Mouse (Mus musculus): ENCODE measurements at regions not wholly inside any gene's neighbourhood (a gene's known extent, or its start where the extent isn't known, plus 50 kb on each side); places are given as distances from the start of the nearest gene placed in this dataset.

DNA sequence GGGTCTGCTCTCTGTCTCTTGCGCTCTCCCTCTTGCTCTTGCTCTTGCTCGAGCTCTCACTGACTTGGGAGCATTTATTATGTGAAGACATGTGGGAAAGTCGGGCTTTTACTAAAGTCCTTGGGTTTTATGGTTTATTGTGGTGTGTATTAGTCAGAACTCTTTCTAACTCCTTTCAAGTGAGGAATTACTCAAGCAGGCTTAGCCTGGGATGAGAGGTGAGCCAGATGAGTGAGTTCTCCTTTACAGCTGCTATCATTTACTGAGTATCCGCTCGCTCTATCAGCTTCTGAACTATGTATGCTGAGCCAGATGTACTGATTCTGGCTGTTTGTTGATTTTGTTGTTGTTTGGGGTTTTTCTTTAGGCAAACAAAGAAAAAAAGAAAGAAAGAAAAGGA lies 190.4 kb upstream of the Zfp637 start:
- intact Hi-C loops (cut with DNase I; ENCODE audit: low total_unique reads): no loop called here
- DNase-seq: no peak

DNA sequence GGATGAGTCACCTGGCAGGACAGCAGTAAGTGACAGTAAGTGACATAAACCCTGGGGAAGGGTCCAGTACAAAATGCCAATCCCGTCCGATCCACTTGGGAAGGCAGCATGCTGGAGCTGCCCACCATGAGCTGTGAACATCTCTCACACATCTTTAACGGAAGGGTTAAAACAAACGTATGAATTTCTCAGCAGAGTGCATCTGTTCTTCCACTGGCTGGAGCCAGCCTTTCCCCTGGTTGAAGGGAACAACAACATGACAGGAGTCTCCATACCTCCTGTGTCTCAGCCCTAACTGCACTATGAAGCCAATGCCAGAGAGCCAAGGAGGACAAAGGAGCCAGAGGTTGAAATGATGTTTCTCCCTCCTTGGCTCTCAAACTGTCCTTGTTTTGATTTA lies 189.4 kb upstream of the Zfp637 start:
- intact Hi-C loops (cut with DNase I; ENCODE audit: low total_unique reads): no loop called here
- no peak for DNase-seq

DNA sequence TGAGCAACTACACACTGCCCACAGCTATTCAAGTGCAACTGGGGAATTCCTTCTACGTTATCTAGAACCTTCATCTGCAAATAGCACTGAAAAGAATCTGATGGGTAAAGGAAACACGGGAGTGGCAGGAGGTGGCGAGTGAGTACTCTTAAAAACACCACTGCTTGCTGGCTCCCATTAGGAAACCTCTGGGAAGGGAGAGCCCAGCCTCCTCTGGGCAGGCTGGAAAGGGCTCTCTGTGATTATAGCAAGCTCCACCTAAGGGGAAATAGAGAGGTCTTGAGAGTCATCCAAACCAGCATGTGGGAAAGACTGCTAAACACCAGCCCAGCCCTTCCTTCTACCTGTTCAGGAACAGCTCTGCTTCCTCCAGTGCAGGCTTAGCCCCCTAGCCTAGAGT lies 189.0 kb upstream of the Zfp637 start:
- intact Hi-C loops (cut with DNase I; ENCODE audit: low total_unique reads): no loop called here
- no peak for DNase-seq

DNA sequence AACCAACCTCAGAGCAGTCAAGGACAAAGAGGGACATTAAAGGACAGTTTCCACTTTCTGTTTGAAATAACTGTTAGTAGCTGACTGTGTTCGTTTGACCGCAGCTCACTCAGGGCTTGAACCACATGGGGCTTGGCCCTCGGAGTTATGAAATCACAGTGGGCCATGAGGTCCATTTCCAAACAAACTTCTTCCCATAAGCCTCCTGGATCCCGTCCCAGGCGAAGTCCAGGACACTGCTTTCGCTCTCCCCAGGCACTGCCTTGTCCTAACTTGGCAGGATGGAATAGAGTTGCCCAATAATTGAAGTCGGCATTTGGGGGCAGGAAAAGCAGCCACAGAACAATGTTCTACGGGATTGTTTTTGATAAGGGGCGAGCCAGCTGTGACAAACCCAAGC lies 188.1 kb upstream of the Zfp637 start:
- DNase-seq: peak; percentile 60
- intact Hi-C loops (cut with DNase I; ENCODE audit: low total_unique reads): no loop called here

DNA sequence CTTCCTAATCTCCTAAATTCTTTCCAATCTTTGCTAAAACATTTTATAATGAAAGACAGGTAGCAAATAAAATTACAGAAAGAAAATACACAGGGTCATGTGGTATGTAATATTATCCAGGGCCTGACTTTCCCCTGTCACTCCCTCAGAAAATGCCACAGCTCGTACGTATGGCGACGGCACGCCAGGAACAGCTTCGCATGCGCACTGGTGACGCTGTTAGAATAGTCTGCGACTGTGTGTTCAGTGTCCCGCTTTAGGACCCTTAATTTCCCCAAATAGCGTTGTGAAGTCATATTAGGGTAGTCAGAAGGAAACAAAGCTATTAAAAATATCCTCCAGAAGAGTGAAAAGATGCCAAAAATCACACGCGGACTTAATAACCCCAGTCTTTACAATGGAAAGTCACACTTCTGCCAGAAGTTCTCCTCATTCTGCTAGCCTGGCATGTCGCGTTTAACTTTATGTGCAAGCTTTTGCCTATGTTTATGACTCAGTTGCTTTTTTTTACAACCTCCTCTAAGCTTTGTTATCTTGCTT lies 187.0 kb upstream of the Zfp637 start:
- intact Hi-C loops (cut with DNase I; ENCODE audit: low total_unique reads): no loop called here
- no peak for DNase-seq

DNA sequence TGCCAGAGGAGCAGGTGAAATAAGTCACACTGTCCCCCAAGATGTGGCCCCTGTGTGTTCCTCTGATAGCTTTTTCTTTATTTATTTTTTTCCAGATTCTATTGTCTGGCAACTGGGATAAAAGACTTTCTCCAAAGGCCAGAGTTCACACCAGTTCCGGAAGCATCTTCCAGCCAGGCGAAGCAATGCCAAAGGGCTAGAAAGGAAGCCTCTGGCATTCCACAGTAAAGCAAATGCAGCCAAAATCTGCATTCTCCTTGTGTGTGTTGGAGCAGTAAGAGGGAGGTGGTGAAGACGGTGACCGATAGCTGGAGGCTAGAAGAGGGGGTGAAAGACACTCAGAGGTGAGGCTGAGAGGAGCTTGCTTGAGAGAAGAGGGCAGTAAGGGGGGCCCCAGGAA lies 185.0 kb upstream of the Zfp637 start:
- intact Hi-C loops (cut with DNase I; ENCODE audit: low total_unique reads): no loop called here
- DNase-seq: no peak

DNA sequence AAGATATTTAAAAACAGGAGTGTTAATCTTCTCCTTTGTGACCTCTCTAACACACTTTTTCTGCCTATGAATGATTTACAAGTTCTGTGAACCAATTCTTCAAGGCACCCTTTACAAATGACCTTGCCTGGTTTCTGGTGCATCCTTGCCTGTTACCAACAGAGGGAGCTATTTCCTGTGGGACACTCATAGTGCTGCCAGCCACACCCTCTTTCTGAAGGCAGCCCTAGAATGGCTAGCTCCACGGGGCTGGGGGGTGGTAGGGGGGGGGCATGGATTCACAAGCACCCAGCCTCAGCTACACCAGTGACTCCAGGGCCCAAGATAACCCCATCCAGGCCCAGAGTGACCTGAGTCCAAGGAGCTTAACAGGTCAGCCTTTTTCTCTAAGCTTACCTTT lies 180.4 kb upstream of the Zfp637 start:
- intact Hi-C loops (cut with DNase I; ENCODE audit: low total_unique reads): no loop called here
- no peak for DNase-seq

DNA sequence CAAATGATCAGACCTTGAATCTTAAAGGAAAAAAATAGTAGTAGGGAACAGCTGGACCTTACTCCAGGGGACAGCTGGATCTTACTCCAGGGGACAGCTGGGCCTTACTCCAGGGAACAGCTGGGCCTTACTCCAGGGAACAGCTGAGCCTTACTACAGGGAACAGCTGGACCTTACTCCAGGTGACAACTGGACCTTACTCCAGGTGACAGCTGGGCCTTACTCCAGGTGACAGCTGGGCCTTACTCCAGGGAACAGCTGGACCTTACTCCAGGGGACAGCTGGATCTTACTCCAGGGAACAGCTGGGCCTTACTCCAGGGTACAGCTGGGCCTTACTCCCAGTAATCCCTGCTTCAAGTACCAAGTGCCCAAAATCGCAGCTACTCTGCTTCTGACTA lies 178.3 kb upstream of the Zfp637 start:
- DNase-seq: no peak
- intact Hi-C loops (cut with DNase I; ENCODE audit: low total_unique reads): no loop called here

DNA sequence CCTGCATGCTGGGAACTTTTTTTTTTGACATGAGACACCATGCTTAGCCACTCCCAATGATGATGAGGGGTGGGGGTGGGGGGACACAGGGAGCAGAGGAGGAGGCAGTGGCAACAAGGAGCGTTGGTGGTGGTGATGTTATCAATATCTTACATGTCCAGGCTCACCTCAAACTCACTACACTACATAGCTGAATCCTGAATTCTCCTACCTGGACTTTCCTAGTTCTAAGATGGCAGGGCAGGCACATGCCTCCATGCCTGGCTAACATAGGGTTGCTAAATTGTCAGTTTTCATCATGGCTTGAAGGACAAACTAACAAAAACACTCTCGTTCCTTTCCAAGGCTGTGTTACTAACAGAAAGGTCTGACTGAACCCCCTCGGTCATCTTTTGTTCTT lies 170.6 kb upstream of the Zfp637 start:
- intact Hi-C loops (cut with DNase I; ENCODE audit: low total_unique reads): loop anchor here (10.0 kb wide), 1 partner anchor 154 kb away; no protein-coding TSS in a partner anchor

DNA sequence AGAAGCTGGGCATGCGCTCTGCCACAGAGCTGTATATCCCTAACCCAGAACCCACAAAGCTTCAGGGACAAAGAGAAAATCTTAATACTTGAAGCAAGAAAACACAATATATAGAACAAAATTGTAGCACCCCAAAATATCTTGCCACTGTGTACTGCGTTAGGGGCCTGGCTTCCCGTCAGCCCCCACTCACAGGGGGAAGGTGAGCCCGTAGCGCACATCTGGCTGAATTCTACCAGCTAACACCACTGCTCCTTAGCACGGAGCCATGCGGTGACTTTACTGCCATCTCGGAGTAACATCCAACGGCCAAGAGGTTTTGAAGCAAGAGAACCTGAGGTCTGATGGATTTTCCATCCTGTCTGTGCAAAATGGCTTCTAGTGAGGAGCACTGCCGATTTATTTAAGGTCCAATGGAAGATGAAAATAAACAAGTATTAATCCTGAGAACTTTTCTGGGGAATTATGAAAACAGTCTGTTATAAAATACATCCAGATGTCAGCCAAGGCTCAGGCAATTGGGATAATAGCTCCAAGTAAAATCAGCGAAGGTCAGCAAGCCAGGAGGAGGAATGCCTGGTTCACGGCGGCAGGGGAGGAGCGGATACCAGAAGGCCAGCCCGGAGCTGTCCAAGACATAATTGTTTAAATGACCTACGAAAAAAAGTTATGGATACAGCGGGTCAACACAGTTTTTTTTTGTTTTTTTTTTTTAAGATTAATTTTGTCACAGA lies 170.0 kb upstream of the Zfp637 start:
- no peak for DNase-seq
- intact Hi-C loops (cut with DNase I; ENCODE audit: low total_unique reads): loop anchor here (10.0 kb wide), 1 partner anchor 154 kb away; no protein-coding TSS in a partner anchor

More for the DNA sequence above, 170.6 kb upstream of the Zfp637 start:
- DNase-seq: no peak

DNA sequence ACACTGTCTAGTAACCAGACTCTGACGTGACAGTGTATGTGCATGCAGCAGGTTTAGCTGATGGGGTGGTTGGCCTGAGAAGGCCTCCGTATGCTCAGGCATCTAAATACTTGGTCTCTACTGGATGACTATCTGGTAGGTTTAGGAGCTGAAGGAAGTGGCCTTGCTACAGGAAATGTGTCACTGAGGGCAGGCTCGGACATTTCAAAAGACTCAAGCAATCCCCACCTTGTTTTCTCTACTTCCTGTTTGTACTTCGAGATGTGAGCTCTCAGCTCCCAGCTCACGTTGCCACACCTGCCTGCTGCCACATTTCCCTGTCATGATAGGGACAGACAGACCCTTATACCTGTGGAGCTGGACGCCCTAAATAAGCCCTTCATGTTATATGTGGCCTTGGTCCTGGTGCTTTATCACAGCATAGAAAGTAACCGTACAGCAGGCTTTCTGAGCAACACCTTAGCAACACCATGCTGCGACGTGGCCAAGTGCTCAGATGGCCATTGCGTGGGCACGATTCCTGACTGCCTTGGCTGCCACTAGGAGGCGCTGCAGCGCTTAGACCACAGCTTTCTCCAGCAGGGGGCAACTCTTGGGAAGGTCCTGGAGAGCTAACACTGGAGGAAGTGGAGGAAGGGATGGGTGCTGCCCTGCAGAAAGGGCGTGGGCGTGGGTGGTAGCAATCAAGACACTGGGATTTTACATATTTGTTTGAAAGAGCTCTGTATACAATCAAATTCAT lies 165.8 kb upstream of the Zfp637 start:
- intact Hi-C loops (cut with DNase I; ENCODE audit: low total_unique reads): loop anchor here (10.0 kb wide), 1 partner anchor 150 kb away; no protein-coding TSS in a partner anchor
- DNase-seq: peak; percentile 25

DNA sequence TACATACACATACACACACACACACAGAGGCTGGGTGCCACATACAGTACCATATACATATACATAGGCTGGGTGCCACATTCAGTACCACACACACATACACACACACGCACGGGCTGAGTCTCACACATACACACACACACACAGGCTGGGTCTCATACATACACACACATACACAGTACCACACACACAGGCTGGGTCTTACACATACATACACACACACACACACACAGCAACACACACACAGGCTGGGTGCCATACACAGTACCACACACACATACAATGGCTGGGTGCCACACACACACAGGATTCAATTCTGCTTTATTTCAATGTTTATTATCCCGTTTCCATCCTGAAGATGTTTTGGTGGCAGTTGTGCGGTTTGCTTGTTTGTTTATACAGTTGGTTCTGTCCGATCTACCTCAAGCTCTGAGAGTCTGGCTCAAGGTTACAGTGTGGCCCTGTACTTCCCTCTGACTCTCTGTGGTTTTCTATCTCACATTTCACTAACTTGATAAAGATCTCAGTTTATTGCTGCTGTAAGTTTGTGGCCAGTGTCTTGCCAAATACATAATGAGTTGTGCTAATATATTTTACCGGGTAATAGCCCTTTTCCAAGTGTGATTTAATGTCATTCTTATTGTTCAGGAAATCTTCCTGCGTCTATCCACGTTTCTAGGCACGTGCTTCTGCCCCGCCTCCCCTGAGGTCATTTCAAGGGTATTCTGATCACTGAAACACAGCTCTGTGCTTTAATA lies 164.7 kb upstream of the Zfp637 start:
- intact Hi-C loops (cut with DNase I; ENCODE audit: low total_unique reads): loop anchor here (10.0 kb wide), 1 partner anchor 149 kb away; no protein-coding TSS in a partner anchor

DNA sequence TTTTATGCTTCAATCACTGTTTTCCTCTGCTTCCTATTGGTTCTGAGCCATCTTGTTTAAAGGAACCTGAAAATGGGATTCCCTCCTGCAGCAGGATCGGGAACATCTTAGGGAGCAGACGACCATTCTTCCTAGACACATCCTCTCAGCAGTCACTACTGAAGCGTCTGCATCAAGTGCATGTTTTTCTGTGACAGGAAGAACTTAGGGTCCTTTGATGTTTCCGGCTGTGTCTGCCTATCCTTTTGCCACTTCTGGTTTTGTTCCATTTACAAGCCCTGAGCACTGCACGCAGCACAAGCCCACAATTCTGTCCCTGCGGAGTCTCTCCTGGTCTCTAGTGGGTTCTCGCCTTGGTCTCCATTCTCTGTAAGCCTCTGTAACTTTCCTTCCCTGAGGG lies 163.9 kb upstream of the Zfp637 start:
- DNase-seq: no peak
- intact Hi-C loops (cut with DNase I; ENCODE audit: low total_unique reads): loop anchor here (10.0 kb wide), 1 partner anchor 148 kb away; no protein-coding TSS in a partner anchor

More for the DNA sequence above, 164.7 kb upstream of the Zfp637 start:
- no peak for DNase-seq

DNA sequence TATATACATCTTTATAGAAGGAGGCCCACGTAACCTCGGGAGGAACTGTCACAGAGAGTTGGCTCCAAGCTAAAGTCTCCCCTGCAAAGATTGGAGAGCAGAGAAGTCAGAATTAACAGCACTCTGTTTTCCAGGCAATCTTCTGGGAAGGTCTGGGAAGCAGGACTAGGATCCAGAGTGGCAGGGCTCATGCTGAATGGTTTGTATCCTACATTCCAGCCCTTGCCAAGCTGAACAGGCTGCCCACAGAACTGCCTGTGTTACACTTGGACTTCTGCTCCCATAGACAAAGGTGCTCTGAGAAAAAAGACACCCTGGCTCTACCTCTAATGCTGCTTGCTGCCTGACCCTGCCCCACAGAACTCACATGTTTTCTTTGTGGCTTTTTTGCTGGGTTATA lies 163.2 kb upstream of the Zfp637 start:
- intact Hi-C loops (cut with DNase I; ENCODE audit: low total_unique reads): loop anchor here (10.0 kb wide), 1 partner anchor 147 kb away; no protein-coding TSS in a partner anchor
- DNase-seq: no peak

DNA sequence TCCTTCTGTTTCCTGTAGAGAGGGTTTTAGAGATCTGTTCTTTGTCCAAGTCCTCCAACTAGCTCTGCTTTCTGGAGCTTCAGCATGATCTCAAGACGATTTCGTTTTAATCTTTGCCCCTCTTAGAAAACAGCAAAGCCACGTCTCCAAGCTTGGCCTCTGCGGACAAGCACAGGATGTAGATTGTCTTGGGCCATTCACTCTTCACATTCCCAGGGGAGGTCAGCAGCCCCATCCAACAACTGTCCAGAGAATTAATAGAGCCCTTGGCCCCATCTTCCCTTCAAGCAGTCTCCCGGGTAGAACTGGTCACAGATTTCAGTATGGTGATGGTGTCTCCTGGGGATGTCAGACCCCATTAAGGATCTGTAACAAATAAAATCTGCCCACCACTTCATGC lies 162.7 kb upstream of the Zfp637 start:
- no peak for DNase-seq
- intact Hi-C loops (cut with DNase I; ENCODE audit: low total_unique reads): loop anchor here (10.0 kb wide), 1 partner anchor 147 kb away; no protein-coding TSS in a partner anchor

DNA sequence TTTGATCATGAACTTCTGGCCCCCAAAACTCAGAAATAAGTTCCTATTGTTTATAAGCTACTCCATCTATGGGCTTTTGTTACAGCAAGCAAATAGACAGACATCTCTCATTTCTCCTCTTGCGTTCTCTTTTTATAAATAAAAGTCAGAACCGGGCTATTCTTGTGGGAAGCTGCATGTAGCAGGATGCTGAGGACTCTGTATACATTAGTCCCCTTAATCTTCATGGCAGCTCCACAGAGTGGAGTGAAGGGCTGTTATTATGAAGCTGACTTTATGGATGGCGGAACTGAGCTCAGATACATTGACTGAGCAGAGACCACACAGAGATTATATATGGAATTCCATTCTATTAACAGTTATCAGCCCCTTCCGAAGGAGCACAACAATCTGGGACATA lies 162.1 kb upstream of the Zfp637 start:
- intact Hi-C loops (cut with DNase I; ENCODE audit: low total_unique reads): loop anchor here (10.0 kb wide), 1 partner anchor 146 kb away; no protein-coding TSS in a partner anchor

DNA sequence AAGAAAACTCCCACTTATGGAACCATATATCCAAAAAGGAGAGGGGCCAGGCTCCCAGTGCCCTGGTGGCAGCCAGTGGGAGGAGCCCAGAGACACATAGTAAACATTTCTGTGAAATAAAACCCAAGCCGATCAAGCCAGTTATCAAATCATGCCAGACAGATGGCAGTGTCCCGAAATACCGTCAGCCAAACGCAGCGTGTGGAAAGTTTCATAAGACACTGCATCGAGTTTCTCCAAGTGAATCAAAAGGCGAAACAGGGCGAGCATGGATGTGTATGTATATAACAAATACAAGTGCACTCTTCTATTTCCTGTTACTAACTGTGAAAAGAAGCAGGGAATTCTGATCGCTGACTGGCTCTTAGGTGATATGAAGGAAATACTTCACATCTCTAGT lies 154.8 kb upstream of the Zfp637 start:
- DNase-seq: no peak
- intact Hi-C loops (cut with DNase I; ENCODE audit: low total_unique reads): loop anchor here (10.0 kb wide), 1 partner anchor 521 kb away; the partner anchor contains the start of gene Cxcl12

More for the DNA sequence above, 162.1 kb upstream of the Zfp637 start:
- DNase-seq: no peak

DNA sequence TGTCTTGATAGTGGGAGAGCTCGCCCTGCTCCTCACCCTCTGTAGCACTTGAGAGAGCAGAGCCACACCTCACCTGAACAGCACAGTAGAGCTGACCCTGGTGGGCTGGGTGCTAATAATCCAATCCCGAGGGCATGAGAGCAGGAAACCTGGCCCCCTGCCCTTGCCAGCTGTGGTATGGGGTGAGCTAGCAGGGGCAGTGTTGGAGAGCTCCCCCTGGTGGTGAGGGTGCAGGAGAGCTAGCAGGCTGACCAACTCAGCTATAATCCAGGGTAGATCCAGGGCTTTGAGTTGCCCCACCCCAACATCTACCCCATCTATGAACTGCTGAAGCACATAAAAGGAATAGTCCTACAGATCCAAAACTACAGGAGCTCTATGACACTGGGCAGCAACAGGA lies 153.9 kb upstream of the Zfp637 start:
- peak; percentile 35 for DNase-seq
- intact Hi-C loops (cut with DNase I; ENCODE audit: low total_unique reads): loop anchor here (10.0 kb wide), 1 partner anchor 522 kb away; the partner anchor contains the start of gene Cxcl12

DNA sequence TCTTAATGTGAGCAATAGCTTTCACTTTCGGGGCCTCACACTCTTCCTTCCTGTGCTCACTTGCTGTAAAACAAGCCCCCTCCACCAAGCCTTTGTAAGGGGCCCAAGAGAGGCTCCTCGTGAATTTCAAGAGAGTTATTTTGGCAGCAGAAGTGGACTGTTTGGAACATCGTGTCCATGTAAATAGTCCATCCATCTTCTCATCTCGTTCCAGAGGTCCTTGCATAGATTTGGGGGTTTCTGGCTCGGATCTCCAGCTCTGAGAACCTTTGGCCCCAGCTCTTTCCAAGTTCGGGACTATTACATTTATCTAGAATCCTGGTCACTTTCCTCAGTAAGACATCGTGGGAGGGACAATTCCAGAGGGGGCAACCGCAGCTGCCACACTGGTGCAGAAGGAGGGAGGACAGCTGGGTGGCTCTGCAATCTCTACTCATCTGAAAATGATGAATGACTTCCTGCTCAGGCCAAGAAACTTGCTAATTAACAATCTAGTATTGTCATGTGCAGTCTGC lies 152.3 kb upstream of the Zfp637 start:
- DNase-seq: no peak
- intact Hi-C loops (cut with DNase I; ENCODE audit: low total_unique reads): loop anchor here (10.0 kb wide), 1 partner anchor 524 kb away; the partner anchor contains the start of gene Cxcl12

All from gastrocnemius, postnatal 14 days (tissue).